Mouse (Mus musculus): Measurements from ENCODE around the gene Dnah8. TPM values are rescaled to one million over a fixed set of nuclear protein-coding genes. Genes with fewer than 3 reads are reported as not detected.

Gene Dnah8
- total and polyA plus RNA-seq, 2 experiments from 2014 or later: 2.1 to 5.0 TPM

DNA sequence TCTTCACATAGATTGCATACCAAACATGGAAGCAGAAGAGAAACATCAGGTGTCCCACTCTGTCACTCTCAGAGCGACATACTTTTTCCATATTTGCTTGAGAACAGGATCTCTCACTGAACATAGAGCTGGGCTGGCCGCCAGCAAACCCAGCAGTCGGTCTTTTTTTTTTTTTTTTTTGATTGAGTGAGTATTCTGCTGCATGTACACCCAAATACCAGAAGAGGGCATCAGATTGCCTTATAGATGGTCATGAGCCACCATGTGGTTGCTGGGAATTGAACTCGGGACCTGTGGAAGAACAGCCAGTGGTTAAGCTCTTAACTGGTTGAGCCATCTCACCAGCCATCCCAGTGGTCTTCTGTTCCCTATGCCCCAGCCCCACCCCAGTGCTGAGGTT is 299.4 kb downstream of the Dnah8 start:
- TF ChIP-seq CTCF (IDR thresholded peaks at IDR 0.05; ENCODE audit: low read depth): 0 out of 2 replicates have a peak, but pooled peaks have one; percentile 12
- ATAC-seq: no peak
- Histone ChIP-seq H3K9ac (no peak overlapping the region), H3K36me3 (ENCODE audit: insufficient read depth) (no peaks in the 10 kb centered on the region), H3K27ac (ENCODE audit: low read depth, low read length) (no peak overlapping the region), H3K4me1 (ENCODE audit: insufficient read depth) (no peaks in the 10 kb centered on the region), H3K9me3 (ENCODE audit: low read length) (no peaks in the 10 kb centered on the region), H3K4me3 (ENCODE audit: low read depth, low read length) (no peak overlapping the region), H3K27me3 (ENCODE audit: insufficient read depth, low read length) (no peaks in the 10 kb centered on the region), H3K4me2 (ENCODE audit: low read depth) (no peak overlapping the region)
- no peak for DNase-seq
- 54% methylated on average over 4 of the region's 4 CpGs for WGBS

Other genes starting within 250 kb of the Dnah8 start
- 55.0 and 63.6 TPM in 2 replicates for gene Btbd9, start 47.9 kb upstream of the Dnah8 start, total RNA-seq (2014; rRNA removed)
- gene Btbd9, start 47.9 kb upstream of the Dnah8 start, polyA plus RNA-seq (2015; fragmentation: Nextera tagmentation; extraction: Ambion mirVana): 112 and 149 TPM in 2 replicates
- gene Glo1, start 2.5 kb downstream of the Dnah8 start, total RNA-seq (2014; rRNA removed): 150 and 172 TPM in 2 replicates
- gene Glo1, start 2.5 kb downstream of the Dnah8 start, polyA plus RNA-seq (2015; fragmentation: Nextera tagmentation; extraction: Ambion mirVana): 186 and 194 TPM in 2 replicates

Measured in forebrain, postnatal 0 days (tissue).